Mouse (Mus musculus) megakaryocyte-erythroid progenitor cell, adult 5-6 weeks (primary cell): Measurements from ENCODE around the gene Chmp2a. TPM values are rescaled to one million over a fixed set of nuclear protein-coding genes. Genes with fewer than 3 reads are reported as not detected.
"Not testable (repeated sequence)": the region's sequence is repeated elsewhere in the genome, so short reads cannot be mapped to it uniquely, and the experiment has no call there.

Source experiments
- ATAC-seq: replicated peaks from 2 replicates; pipeline ENCODE4 v1.8.0; 2016; ENCODE audit warnings: mild to moderate bottlenecking, inconsistent platforms; ENCODE audit not compliant: severe bottlenecking, poor library complexity, low FRiP score, low TSS enrichment
- total RNA-seq, 2 experiments: library from RNA; stranded (forward) in 1 of 2; stranded (reverse) in 1 of 2; fragments of 200-1000, 215-1000 nt in 1 of 2; fragments of >200 nt in 1 of 2; fragmentation: Nextera tagmentation in 1 of 2; gene quantifications; 2 replicates each; pipeline ENCODE4 v1.2.3; 2014 to 2017

Gene Chmp2a
- total RNA-seq (2014; fragmentation: Nextera tagmentation) (159 and 192 TPM in 2 replicates), total RNA-seq (2017) (142 and 150 TPM in 2 replicates)

- peak; percentile 64 for ATAC-seq
Measured at GRCm38 (mm10) chr7:13034148-13034977, at the start of gene Chmp2a. TSS of gene Chmp2a (minus strand) at chr7:13034807.

GRCm38 (mm10) chr7:13072293-13072692 is 37.7 kb upstream of the Chmp2a start:
- no peak for ATAC-seq

GRCm38 (mm10) chr7:13063399-13063798 is 28.8 kb upstream of the Chmp2a start:
- ATAC-seq: not testable (repeated sequence)

- no peak for ATAC-seq
Measured at GRCm38 (mm10) chr7:13059536-13059935, 24.9 kb upstream of the Chmp2a start.

- ATAC-seq: no peak
Measured at GRCm38 (mm10) chr7:13056913-13057700, 22.5 kb upstream of the Chmp2a start.

- ATAC-seq: peak; percentile 88
Measured at GRCm38 (mm10) chr7:13054287-13055010, 19.8 kb upstream of the Chmp2a start, which contains the start of gene Mzf1. TSS of gene Mzf1 (minus strand) at chr7:13054764.

GRCm38 (mm10) chr7:13053961-13054286 is 19.3 kb upstream of the Chmp2a start:
- ATAC-seq: no peak

GRCm38 (mm10) chr7:13053501-13053900 is 18.9 kb upstream of the Chmp2a start:
- ATAC-seq: no peak

GRCm38 (mm10) chr7:13053001-13053400 is 18.4 kb upstream of the Chmp2a start:
- no peak for ATAC-seq

- ATAC-seq: peak; percentile 83
Measured at GRCm38 (mm10) chr7:13046084-13046483, 11.5 kb upstream of the Chmp2a start.

GRCm38 (mm10) chr7:13044254-13044625 is 9.6 kb upstream of the Chmp2a start:
- peak; percentile 6; the same call in 1 of the 2 replicates for ATAC-seq

GRCm38 (mm10) chr7:13043445-13044253 is 9.0 kb upstream of the Chmp2a start:
- ATAC-seq: peak; percentile 30; the same call in 1 of the 2 replicates

- no peak for ATAC-seq
Measured at GRCm38 (mm10) chr7:13043120-13043444, 8.5 kb upstream of the Chmp2a start.

- no peak for ATAC-seq
Measured at GRCm38 (mm10) chr7:13042511-13042910, 7.9 kb upstream of the Chmp2a start.

GRCm38 (mm10) chr7:13041256-13041655 is 6.6 kb upstream of the Chmp2a start:
- ATAC-seq: no peak

- no peak for ATAC-seq
Measured at GRCm38 (mm10) chr7:13039181-13039580, 4.6 kb upstream of the Chmp2a start.

- ATAC-seq: no peak
Measured at GRCm38 (mm10) chr7:13038621-13039169, 4.1 kb upstream of the Chmp2a start.

- ATAC-seq: peak; percentile 61
Measured at GRCm38 (mm10) chr7:13037901-13038555, 3.4 kb upstream of the Chmp2a start, which contains the start of gene Ube2m. TSS of gene Ube2m (minus strand) at chr7:13038275.
